In genomic region chr11:69133923-69134621, GRCm38 (mm10) we compare ENCODE assay signal across 8 mouse cellular contexts. TPM values are rescaled to one million over a fixed set of nuclear protein-coding genes. Genes with fewer than 3 reads are reported as not detected.
A peak's percentile ranks its signal among the peaks of the same experiment; 100 is the strongest.
DNase-seq lines count a peak whose midpoint lies in the region; ATAC-seq and TF ChIP-seq lines count a peak whose summit lies in the region.

No protein-coding gene starts in this region.

- intact Hi-C loops in gastrocnemius, adult 2 months (cut with DNase I), result no loop called here
- intact Hi-C loops in left cerebral cortex, postnatal 36 days (cut with DNase I), result no loop called here

- no peak for TF ChIP-seq POLR2A in small intestine, adult 2 months (IDR thresholded peaks at IDR 0.05; ENCODE audit: low read depth, low read length)

- H3K4me3 ChIP-seq in gastrocnemius, adult 2 months, result peak overlapping the region; percentile 71
- peak overlapping the region; percentile 56 for H3K4me3 ChIP-seq in intestine, embryonic 16.5 days (ENCODE audit: low read length)
- peak overlapping the region; percentile 66 for H3K4me3 ChIP-seq in small intestine, adult 2 months (ENCODE audit: low read depth, low read length)

- H3K4me2 ChIP-seq in intestine, embryonic 16.5 days (ENCODE audit: low read depth, low read length), result peak overlapping the region; percentile 84

- no peaks in the 10 kb centered on the region for H3K27me3 ChIP-seq in intestine, embryonic 16.5 days (replicated peaks; ENCODE audit: control insufficient read depth, insufficient read depth, low read length)
- H3K27me3 ChIP-seq in small intestine, adult 2 months (ENCODE audit: control insufficient read depth, insufficient read depth, low read length), result no peaks in the 10 kb centered on the region

- H3K27ac ChIP-seq in gastrocnemius, adult 2 months, result 0 out of 2 replicates have a peak overlapping the region, but pooled peaks have one; percentile 17
- H3K27ac ChIP-seq in intestine, embryonic 16.5 days (ENCODE audit: low read length), result 0 out of 2 replicates have a peak overlapping the region, but pooled peaks have one; percentile 4
- no peak overlapping the region for H3K27ac ChIP-seq in small intestine, adult 2 months (ENCODE audit: insufficient read depth, low read depth, low read length)

- DNase-seq in gastrocnemius, adult 2 months, result peak; percentile 40
- DNase-seq in gastrocnemius, postnatal 4 days (ENCODE audit: low spot score in 2 of 2), result no peak
- DNase-seq in cerebellum, postnatal 10 days, result peak; percentile 71 to 75
- peak; percentile 71 to 82 for DNase-seq in frontal cortex, postnatal 10 days (ENCODE audit: low spot score in 2 of 2)
- peak; percentile 83 to 85 for DNase-seq in left cerebral cortex, postnatal 36 days (ENCODE audit: low spot score in 2 of 2)

- peak; percentile 35 for TF ChIP-seq CTCF in gastrocnemius, adult 2 months (IDR thresholded peaks at IDR 0.05)
- TF ChIP-seq CTCF in small intestine, adult 2 months (IDR thresholded peaks at IDR 0.05; ENCODE audit: extremely low read depth, insufficient read length, insufficient replicate concordance, low read depth, low read length), result peak; percentile 28; the same call in 1 of the 2 replicates

- H3K9ac ChIP-seq in intestine, embryonic 16.5 days (ENCODE audit: low read depth, low read length), result peak overlapping the region; percentile 61

- no peaks in the 10 kb centered on the region for H3K36me3 ChIP-seq in intestine, embryonic 16.5 days (ENCODE audit: control insufficient read depth, insufficient read depth, low read length)
- no peaks in the 10 kb centered on the region for H3K36me3 ChIP-seq in small intestine, adult 2 months (ENCODE audit: control insufficient read depth, insufficient read depth, low read length)

- H3K9me3 ChIP-seq in intestine, embryonic 16.5 days (ENCODE audit: control insufficient read depth, low read length), result no peaks in the 10 kb centered on the region

- peaks cover 10% of the 10 kb centered on the region; the same call in 1 of the 2 replicates for H3K4me1 ChIP-seq in intestine, embryonic 16.5 days (ENCODE audit: control insufficient read depth, insufficient read depth, low read length)
- H3K4me1 ChIP-seq in small intestine, adult 2 months (ENCODE audit: control insufficient read depth, insufficient read depth, insufficient read length, low read length), result peaks cover 11% of the 10 kb centered on the region

- peak; percentile 82 for ATAC-seq in intestine, embryonic 16.5 days
- peak; percentile 87 for ATAC-seq in megakaryocyte progenitor cell, adult 5-6 weeks (replicated peaks; ENCODE audit: poor library complexity)

- WGBS in intestine, embryonic 16.5 days, result 2% methylated on average over 34 of the region's 34 CpGs
- 3% methylated on average over 34 of the region's 34 CpGs for WGBS in small intestine, adult 2 months

RNA-seq across cellular contexts. Expression of gene Aloxe3, which starts 8.4 kb away (rescaled TPM):
- total RNA-seq in gastrocnemius, adult 2 months (2021), result not detected
- under 1 TPM in 1 of 2 experiments, not detected in 1; 0.23 TPM for total RNA-seq in gastrocnemius, postnatal 4 days (2021)
- 0.31 and 0.45 TPM in 2 replicates for polyA plus RNA-seq in intestine, embryonic 16.5 days (2015; fragmentation: Nextera tagmentation; extraction: Ambion mirVana)
- 1 to 10 TPM; 4.3 to 6.8 TPM for total RNA-seq in left cerebral cortex, postnatal 36 days (2021)
- total RNA-seq in megakaryocyte progenitor cell, adult 5-6 weeks (2015), result not detected in 2 replicates
- not detected in 2 replicates for total RNA-seq in megakaryocyte progenitor cell, adult 5-6 weeks (2017)
- polyA plus RNA-seq in small intestine, adult 2 months (2012; rRNA removed), result 0.13 and 1.2 TPM in 2 replicates

RNA-seq across cellular contexts. Expression of gene 9130213A22Rik, which starts 11.7 kb away (rescaled TPM):
- under 1 TPM in 1 of 2 experiments, not detected in 1; 0.20 TPM for total RNA-seq in gastrocnemius, adult 2 months (2021)
- total RNA-seq in gastrocnemius, postnatal 4 days (2021), result under 1 TPM; 0.29 to 0.56 TPM
- polyA plus RNA-seq in intestine, embryonic 16.5 days (2015; fragmentation: Nextera tagmentation; extraction: Ambion mirVana), result 0.11 and 0.29 TPM in 2 replicates
- total RNA-seq in left cerebral cortex, postnatal 36 days (2021), result under 1 TPM; 0.52 to 0.75 TPM
- not detected in 2 replicates for total RNA-seq in megakaryocyte progenitor cell, adult 5-6 weeks (2015)
- total RNA-seq in megakaryocyte progenitor cell, adult 5-6 weeks (2017), result not detected in 2 replicates
- polyA plus RNA-seq in small intestine, adult 2 months (2012; rRNA removed), result 0.29 and 0.38 TPM in 2 replicates

RNA-seq across cellular contexts. Expression of gene Hes7, which starts 13.9 kb away (rescaled TPM):
- not detected for total RNA-seq in gastrocnemius, adult 2 months (2021)
- under 1 TPM; 0.34 to 0.54 TPM for total RNA-seq in gastrocnemius, postnatal 4 days (2021)
- polyA plus RNA-seq in intestine, embryonic 16.5 days (2015; fragmentation: Nextera tagmentation; extraction: Ambion mirVana), result 0.29 and 0.33 TPM in 2 replicates
- 1 to 10 TPM in 1 of 2 experiments, under 1 TPM in 1; 0.79 to 1.3 TPM for total RNA-seq in left cerebral cortex, postnatal 36 days (2021)
- total RNA-seq in megakaryocyte progenitor cell, adult 5-6 weeks (2015), result not detected in 2 replicates
- not detected in 2 replicates for total RNA-seq in megakaryocyte progenitor cell, adult 5-6 weeks (2017)
- 1.1 and 1.7 TPM in 2 replicates for polyA plus RNA-seq in small intestine, adult 2 months (2012; rRNA removed)

RNA-seq across cellular contexts. Expression of gene Alox12b, which starts 22.7 kb away (rescaled TPM):
- not detected for total RNA-seq in gastrocnemius, adult 2 months (2021)
- not detected for total RNA-seq in gastrocnemius, postnatal 4 days (2021)
- polyA plus RNA-seq in intestine, embryonic 16.5 days (2015; fragmentation: Nextera tagmentation; extraction: Ambion mirVana), result 0.33 and 0.38 TPM in 2 replicates
- 1 to 10 TPM; 6.0 to 6.1 TPM for total RNA-seq in left cerebral cortex, postnatal 36 days (2021)
- not detected in 2 replicates for total RNA-seq in megakaryocyte progenitor cell, adult 5-6 weeks (2015)
- total RNA-seq in megakaryocyte progenitor cell, adult 5-6 weeks (2017), result not detected in 2 replicates
- polyA plus RNA-seq in small intestine, adult 2 months (2012; rRNA removed), result not detected in 2 replicates

RNA-seq across cellular contexts. Expression of gene Per1, which starts 39.1 kb away (rescaled TPM):
- 10 to 100 TPM; 68.2 to 76.8 TPM for total RNA-seq in gastrocnemius, adult 2 months (2021)
- total RNA-seq in gastrocnemius, postnatal 4 days (2021), result 10 to 100 TPM; 32.1 to 49.3 TPM
- 13.6 and 13.7 TPM in 2 replicates for polyA plus RNA-seq in intestine, embryonic 16.5 days (2015; fragmentation: Nextera tagmentation; extraction: Ambion mirVana)
- 100 to 1,000 TPM; 106 to 122 TPM for total RNA-seq in left cerebral cortex, postnatal 36 days (2021)
- 8.3 and 8.8 TPM in 2 replicates for total RNA-seq in megakaryocyte progenitor cell, adult 5-6 weeks (2015)
- total RNA-seq in megakaryocyte progenitor cell, adult 5-6 weeks (2017), result 4.0 and 4.8 TPM in 2 replicates
- 5.4 and 13.9 TPM in 2 replicates for polyA plus RNA-seq in small intestine, adult 2 months (2012; rRNA removed)

Comparison
In these comparisons a context has a peak if more than half of its experiments do, and no peak if none do; other contexts are left out.
1. DNase-seq: peak in gastrocnemius, adult 2 months (single experiment), cerebellum, postnatal 10 days (2 of 2), frontal cortex, postnatal 10 days (2 of 2) and left cerebral cortex, postnatal 36 days (2 of 2); none in gastrocnemius, postnatal 4 days (0 of 2).
2. RNA of gene Aloxe3, which starts 8.4 kb away (total RNA-seq): 4.3 to 6.8 TPM in left cerebral cortex, postnatal 36 days; 0.23 TPM in gastrocnemius, postnatal 4 days, not detected in gastrocnemius, adult 2 months and not detected in megakaryocyte progenitor cell, adult 5-6 weeks; every median in the first group is over 4 times any median in the second.
3. Peak in every context shown above with its lines, with median percentiles within 50 percentile points of each other: H3K4me3 ChIP-seq.